Mouse (Mus musculus): Measurements from ENCODE around the gene Akap13. TPM values are rescaled to one million over a fixed set of nuclear protein-coding genes. Genes with fewer than 3 reads are reported as not detected.
A peak's percentile ranks its signal among the peaks of the same experiment; 100 is the strongest.

The Akap13 gene
- total and polyA plus RNA-seq, 3 experiments, result 16.8 to 72.0 (median 64.1) TPM

GRCm38 (mm10) chr7:75427322-75427721 lies 28.0 kb upstream of the Akap13 start:
- Histone ChIP-seq H3K27ac (peak overlapping the region; percentile 56), H3K4me3 (no peak overlapping the region), H3K9ac (ENCODE audit: low read depth, low read length) (no peak overlapping the region), H3K79me2 (replicated peaks; ENCODE audit: control insufficient read depth, insufficient read depth, low read length) (no peaks in the 10 kb centered on the region), H3K4me1 (ENCODE audit: control insufficient read depth, insufficient read depth, low read length) (peaks cover 3% of the 10 kb centered on the region), H3K36me3 (ENCODE audit: control insufficient read depth, insufficient read depth, low read length) (no peaks in the 10 kb centered on the region; the same call in 1 of the 2 replicates), H3K27me3 (ENCODE audit: control insufficient read depth, insufficient read depth, low read length) (no peaks in the 10 kb centered on the region)
- WGBS, result 22% methylated on average over 4 of the region's 4 CpGs
- DNase-seq, result peak; percentile 72 to 86
- no peak for TF ChIP-seq EP300 (IDR thresholded peaks at IDR 0.05; ENCODE audit: insufficient read depth, low read depth, low read length)
- no peak for TF ChIP-seq CTCF (IDR thresholded peaks at IDR 0.05)
- no peak for TF ChIP-seq POLR2A (IDR thresholded peaks at IDR 0.05; ENCODE audit: insufficient read depth, low read depth, low read length)
- intact Hi-C loops (cut with DNase I), result no loop called here

GRCm38 (mm10) chr7:75428913-75429312 lies 26.4 kb upstream of the Akap13 start:
- 68% methylated on average over 4 of the region's 4 CpGs for WGBS
- peaks cover 3% of the 10 kb centered on the region for H3K4me1 ChIP-seq (ENCODE audit: control insufficient read depth, insufficient read depth, low read length)
- no peak overlapping the region for H3K9ac ChIP-seq (ENCODE audit: low read depth, low read length)
- H3K36me3 ChIP-seq (ENCODE audit: control insufficient read depth, insufficient read depth, low read length), result no peaks in the 10 kb centered on the region; the same call in 1 of the 2 replicates
- H3K27me3 ChIP-seq (ENCODE audit: control insufficient read depth, insufficient read depth, low read length), result no peaks in the 10 kb centered on the region
- H3K27ac ChIP-seq, result no peak overlapping the region
- H3K79me2 ChIP-seq (replicated peaks; ENCODE audit: control insufficient read depth, insufficient read depth, low read length), result no peaks in the 10 kb centered on the region
- TF ChIP-seq CTCF (IDR thresholded peaks at IDR 0.05) (no peak), EP300 (IDR thresholded peaks at IDR 0.05; ENCODE audit: insufficient read depth, low read depth, low read length) (no peak), POLR2A (IDR thresholded peaks at IDR 0.05; ENCODE audit: insufficient read depth, low read depth, low read length) (no peak)
- no peak for DNase-seq
- intact Hi-C loops (cut with DNase I), result no loop called here
- H3K4me3 ChIP-seq, result no peak overlapping the region

GRCm38 (mm10) chr7:75430550-75430949 lies 24.8 kb upstream of the Akap13 start:
- Histone ChIP-seq H3K36me3 (ENCODE audit: control insufficient read depth, insufficient read depth, low read length) (no peaks in the 10 kb centered on the region; the same call in 1 of the 2 replicates), H3K4me1 (ENCODE audit: control insufficient read depth, insufficient read depth, low read length) (peaks cover 3% of the 10 kb centered on the region), H3K27me3 (ENCODE audit: control insufficient read depth, insufficient read depth, low read length) (no peaks in the 10 kb centered on the region), H3K9ac (ENCODE audit: low read depth, low read length) (no peak overlapping the region), H3K4me3 (no peak overlapping the region), H3K27ac (peak overlapping the region; percentile 44), H3K79me2 (replicated peaks; ENCODE audit: control insufficient read depth, insufficient read depth, low read length) (no peaks in the 10 kb centered on the region)
- intact Hi-C loops (cut with DNase I), result no loop called here
- peak in 1 of 2 experiments; percentile 31 for DNase-seq
- TF ChIP-seq CTCF (IDR thresholded peaks at IDR 0.05), result no peak
- TF ChIP-seq POLR2A (IDR thresholded peaks at IDR 0.05; ENCODE audit: insufficient read depth, low read depth, low read length), result 0 out of 2 replicates have a peak, but pooled peaks have one; percentile 11
- TF ChIP-seq EP300 (IDR thresholded peaks at IDR 0.05; ENCODE audit: insufficient read depth, low read depth, low read length), result no peak
- WGBS, result 54% methylated on average over 2 of the region's 2 CpGs

GRCm38 (mm10) chr7:75431043-75431442 lies 24.3 kb upstream of the Akap13 start:
- H3K4me1 ChIP-seq (ENCODE audit: control insufficient read depth, insufficient read depth, low read length), result peaks cover 3% of the 10 kb centered on the region
- H3K36me3 ChIP-seq (ENCODE audit: control insufficient read depth, insufficient read depth, low read length), result no peaks in the 10 kb centered on the region; the same call in 1 of the 2 replicates
- DNase-seq, result no peak
- no peaks in the 10 kb centered on the region for H3K27me3 ChIP-seq (ENCODE audit: control insufficient read depth, insufficient read depth, low read length)
- WGBS, result 12% methylated on average over 7 of the region's 7 CpGs
- no peaks in the 10 kb centered on the region for H3K79me2 ChIP-seq (replicated peaks; ENCODE audit: control insufficient read depth, insufficient read depth, low read length)
- no peak overlapping the region for H3K9ac ChIP-seq (ENCODE audit: low read depth, low read length)
- intact Hi-C loops (cut with DNase I), result no loop called here
- TF ChIP-seq CTCF (IDR thresholded peaks at IDR 0.05) (no peak), EP300 (IDR thresholded peaks at IDR 0.05; ENCODE audit: insufficient read depth, low read depth, low read length) (no peak), POLR2A (IDR thresholded peaks at IDR 0.05; ENCODE audit: insufficient read depth, low read depth, low read length) (no peak)
- peak overlapping the region; percentile 44 for H3K27ac ChIP-seq
- H3K4me3 ChIP-seq, result no peak overlapping the region

GRCm38 (mm10) chr7:75432046-75432445 lies 23.3 kb upstream of the Akap13 start:
- Histone ChIP-seq H3K79me2 (replicated peaks; ENCODE audit: control insufficient read depth, insufficient read depth, low read length) (no peaks in the 10 kb centered on the region), H3K9ac (ENCODE audit: low read depth, low read length) (no peak overlapping the region), H3K27me3 (ENCODE audit: control insufficient read depth, insufficient read depth, low read length) (no peaks in the 10 kb centered on the region), H3K4me3 (no peak overlapping the region), H3K27ac (no peak overlapping the region), H3K36me3 (ENCODE audit: control insufficient read depth, insufficient read depth, low read length) (no peaks in the 10 kb centered on the region; the same call in 1 of the 2 replicates), H3K4me1 (ENCODE audit: control insufficient read depth, insufficient read depth, low read length) (peaks cover 2% of the 10 kb centered on the region)
- intact Hi-C loops (cut with DNase I), result no loop called here
- WGBS, result 67% methylated on average over 3 of the region's 3 CpGs
- TF ChIP-seq POLR2A (IDR thresholded peaks at IDR 0.05; ENCODE audit: insufficient read depth, low read depth, low read length), result no peak
- no peak for TF ChIP-seq CTCF (IDR thresholded peaks at IDR 0.05)
- TF ChIP-seq EP300 (IDR thresholded peaks at IDR 0.05; ENCODE audit: insufficient read depth, low read depth, low read length), result no peak
- DNase-seq, result no peak

- Histone ChIP-seq H3K79me2 (replicated peaks; ENCODE audit: control insufficient read depth, insufficient read depth, low read length) (no peaks in the 10 kb centered on the region), H3K4me3 (no peak overlapping the region), H3K9ac (ENCODE audit: low read depth, low read length) (no peak overlapping the region), H3K27ac (no peak overlapping the region), H3K27me3 (ENCODE audit: control insufficient read depth, insufficient read depth, low read length) (no peaks in the 10 kb centered on the region), H3K36me3 (ENCODE audit: control insufficient read depth, insufficient read depth, low read length) (no peaks in the 10 kb centered on the region), H3K4me1 (ENCODE audit: control insufficient read depth, insufficient read depth, low read length) (no peaks in the 10 kb centered on the region)
- DNase-seq, result no peak
- WGBS, result 55% methylated on average over 8 of the region's 8 CpGs
- intact Hi-C loops (cut with DNase I), result no loop called here
- TF ChIP-seq CTCF (IDR thresholded peaks at IDR 0.05) (no peak), EP300 (IDR thresholded peaks at IDR 0.05; ENCODE audit: insufficient read depth, low read depth, low read length) (no peak), POLR2A (IDR thresholded peaks at IDR 0.05; ENCODE audit: insufficient read depth, low read depth, low read length) (no peak)
These were observed 18.7 kb upstream of the Akap13 start for GRCm38 (mm10) chr7:75436413-75437174.

Data from heart, adult 2 months (tissue).